Mouse (Mus musculus) kidney, adult 9 months (tissue): ENCODE results near the gene Synm.
A peak's percentile ranks its signal among the peaks of the same experiment; 100 is the strongest.

Source experiments
- DNase-seq: peaks from one replicate; pipeline ENCODE4 v3.0.0; 2022

The Synm gene

DNA sequence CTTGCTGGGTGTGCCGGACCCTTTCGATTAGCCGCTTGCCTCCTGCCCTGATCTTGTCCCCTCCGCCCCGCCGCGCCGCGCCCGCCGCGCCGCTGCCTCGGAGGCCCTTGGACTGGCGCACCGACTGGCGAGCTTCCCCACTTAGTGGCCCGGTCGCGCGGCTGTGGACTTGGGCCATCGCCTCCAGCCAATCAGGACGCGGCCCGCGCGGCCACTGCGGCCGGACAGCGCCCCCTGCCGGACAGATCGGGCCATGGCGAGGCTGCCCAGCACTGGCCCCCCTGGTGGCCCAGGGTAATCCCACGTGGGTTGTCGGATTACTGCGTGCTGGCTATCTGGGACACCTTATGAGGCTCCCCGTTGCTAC lies at the start of gene Synm:
TSS of gene Synm (minus strand) at position 114 of the 367 bp plus-strand sequence.
- DNase-seq: peak; percentile 92

DNA sequence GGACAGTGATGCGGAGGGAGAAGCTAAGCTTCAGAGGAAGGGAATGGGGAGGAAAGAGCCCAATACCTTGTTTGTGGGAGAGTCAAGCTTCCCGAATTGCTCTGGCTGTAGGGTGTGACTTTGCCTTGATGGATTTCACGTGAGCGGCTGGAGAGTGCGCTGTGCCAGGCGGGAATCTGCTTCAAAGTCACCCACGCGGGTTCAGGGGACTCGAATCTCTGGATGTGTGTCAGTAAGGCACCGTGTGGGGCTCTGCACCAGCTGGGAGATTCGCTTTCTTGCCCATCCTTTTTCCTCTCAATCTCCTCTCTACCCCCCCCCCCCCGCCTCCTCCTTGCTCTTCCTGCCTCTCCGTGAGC lies 44.3 kb upstream of the Synm start:
- DNase-seq: no peak

DNA sequence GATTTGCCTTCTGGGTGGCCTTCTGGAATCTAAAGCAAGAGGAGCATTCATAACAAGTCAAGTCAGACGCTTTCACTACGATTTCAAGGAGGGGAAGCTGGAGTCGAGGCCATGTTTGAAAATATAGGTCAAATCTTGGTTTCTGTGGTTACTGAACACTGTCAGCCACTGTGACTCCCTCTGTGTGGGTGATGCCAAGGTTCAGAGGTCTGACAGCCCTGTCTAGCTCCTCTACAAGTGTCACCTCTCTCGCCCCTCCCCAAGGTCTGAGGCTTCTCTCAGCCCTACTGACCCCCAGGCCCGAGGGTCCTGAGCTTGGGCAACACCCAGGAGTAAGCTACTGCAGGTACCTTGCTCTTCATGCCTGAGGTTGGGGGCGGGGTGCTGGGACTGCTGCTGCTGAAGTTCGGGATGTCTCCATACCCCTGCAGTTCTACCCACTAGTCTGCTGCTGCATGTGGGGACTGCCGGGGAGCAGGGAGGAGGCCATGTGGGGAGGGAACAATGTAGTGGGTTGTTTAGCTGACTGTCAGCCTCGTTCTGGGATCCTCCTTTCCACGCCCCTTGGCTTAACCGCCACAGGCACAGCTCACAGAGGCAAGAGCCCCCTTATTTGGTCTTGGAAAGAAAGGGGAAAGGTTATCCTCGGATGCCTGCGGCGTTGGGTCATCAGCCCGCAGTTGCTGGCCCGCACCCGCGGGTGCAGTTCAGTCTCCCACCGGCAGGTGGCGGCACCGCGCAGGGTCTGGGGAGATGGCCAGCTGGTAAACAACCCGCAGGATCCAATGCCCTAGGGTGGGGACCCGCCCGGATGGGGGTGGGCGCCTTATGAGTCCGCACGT lies 43.7 kb upstream of the Synm start:
- DNase-seq: peak; percentile 75

DNA sequence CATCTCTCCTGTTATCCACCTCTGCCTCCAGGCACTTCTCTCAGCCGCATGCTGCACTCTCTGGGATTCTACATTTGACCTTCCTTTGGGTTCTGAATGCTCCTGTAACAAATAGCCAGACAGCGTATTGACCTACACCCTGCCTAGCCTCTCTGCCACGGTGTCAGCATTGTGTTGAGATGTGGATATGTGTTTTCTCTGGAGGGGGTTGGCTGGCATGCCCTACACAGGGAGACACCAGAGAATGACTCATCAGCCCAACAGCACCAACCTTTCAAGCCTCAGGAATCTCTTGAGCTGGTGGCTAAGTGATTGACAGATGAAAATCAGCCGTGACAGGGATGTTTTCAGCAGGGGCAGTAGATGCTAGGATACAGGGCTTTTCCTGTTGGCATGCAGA lies 41.5 kb upstream of the Synm start:
- no peak for DNase-seq

DNA sequence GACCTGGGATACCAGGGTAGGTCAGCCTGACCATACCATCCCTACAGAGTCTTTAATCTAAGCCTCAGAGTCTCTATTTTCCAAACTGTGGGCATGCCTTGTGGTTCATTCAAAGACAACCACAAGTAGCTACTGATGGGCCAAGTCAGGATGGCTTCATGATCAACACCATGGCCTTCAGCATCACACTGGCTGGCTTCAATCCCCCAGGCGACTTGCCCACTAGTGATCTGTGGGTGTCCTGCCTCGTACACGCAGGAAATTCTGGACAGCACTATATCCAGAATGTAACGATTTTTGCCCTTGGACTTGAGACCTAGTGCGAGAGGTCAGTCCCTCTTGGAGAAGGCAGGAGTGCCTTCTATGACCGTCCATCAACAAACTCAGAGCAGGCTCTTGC lies 41.0 kb upstream of the Synm start:
- DNase-seq: no peak

DNA sequence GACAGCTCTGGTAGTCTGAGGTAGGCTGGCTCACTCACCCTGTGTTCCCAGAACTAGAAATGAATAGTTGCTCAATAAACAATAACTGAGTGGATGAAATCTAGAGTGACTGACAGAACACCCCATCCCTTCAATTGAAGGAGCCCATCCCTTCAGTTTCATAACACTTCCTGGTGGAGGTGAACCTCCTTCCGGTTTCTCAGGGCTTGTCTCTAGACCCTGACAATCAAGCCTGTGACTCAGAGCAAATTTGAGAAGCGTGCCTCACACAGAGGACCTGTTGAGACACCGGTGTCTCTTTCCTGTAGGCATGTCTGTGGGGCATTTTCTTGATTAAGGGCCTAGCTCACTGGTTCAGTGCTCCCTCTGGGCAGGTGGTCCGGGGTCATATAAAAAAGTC lies 38.9 kb upstream of the Synm start:
- no peak for DNase-seq

DNA sequence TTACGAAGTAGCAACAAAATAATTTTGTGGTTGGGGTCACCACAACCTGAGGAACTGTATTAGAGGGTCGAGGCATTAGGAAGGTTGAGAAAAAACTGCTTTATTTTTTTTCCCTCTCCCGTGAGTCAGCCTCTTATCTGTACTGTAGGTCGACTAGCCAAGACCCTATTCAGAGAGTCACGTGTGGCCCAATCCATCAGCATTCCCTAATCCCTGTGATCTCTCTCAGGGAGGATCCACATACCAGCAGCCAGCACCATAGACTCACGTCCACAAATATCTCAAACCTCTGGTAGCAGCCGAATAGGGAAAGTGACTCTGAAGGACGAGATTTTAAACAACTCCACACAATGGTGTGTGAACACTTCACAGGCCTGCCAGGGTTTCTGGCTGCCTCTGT lies 37.5 kb upstream of the Synm start:
- DNase-seq: no peak

DNA sequence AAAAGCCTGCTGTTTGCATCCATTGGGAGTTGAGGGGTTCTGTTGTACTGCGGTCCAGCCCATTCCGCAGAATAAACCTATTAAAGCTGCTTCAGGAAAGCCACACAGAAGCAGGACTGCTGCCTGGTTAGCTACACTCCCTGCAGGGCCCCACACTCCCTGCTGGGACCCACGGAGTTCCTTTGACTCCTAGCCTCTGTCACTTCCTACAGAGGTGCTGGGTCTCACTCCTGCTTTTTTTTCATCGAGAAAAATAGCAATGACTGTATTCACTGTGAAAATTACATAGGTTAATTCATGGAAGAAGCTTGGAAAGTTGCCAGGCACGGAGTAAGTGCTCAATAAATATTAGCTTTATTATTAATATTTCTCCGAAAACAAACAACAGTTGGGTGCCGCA lies 33.9 kb upstream of the Synm start:
- DNase-seq: no peak

DNA sequence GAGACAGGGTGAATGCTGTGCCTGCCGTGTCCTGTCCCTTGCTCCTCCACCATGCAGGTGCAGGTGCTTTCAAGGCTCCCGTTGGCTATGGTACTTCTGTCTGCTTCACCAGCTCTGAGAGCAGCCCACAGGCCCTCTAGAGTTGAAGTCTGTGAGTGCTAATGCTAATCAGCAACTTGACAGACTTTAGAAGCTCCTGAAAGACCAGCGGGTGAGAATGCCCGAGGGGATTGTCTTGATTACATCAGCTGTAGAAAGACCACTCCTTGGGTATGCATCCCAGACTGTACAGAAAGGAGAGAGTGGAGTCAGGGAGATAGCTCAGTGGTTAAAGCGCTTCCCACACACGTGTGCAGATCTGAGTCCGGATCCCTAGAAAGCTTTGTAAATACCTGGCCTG lies 31.7 kb upstream of the Synm start:
- no peak for DNase-seq

DNA sequence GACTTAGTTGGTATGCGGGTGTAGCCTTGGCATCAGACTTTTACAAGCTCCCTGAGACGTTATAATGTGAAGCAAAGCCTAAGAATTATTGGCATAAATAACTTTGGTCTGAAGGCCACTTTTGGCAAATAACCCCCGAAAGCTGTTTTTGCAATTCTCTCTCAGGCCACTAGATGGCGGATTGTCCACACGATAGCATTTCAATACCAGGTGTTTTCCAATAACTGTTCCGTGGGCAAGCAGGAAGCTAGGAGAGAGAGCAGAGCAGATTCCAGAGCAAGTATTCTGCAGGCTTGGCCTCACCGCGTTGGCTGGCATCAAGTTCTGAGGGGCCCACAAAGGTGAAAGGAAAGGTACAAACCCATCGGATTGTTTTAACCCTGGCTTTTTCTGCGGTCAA lies 29.2 kb upstream of the Synm start:
- DNase-seq: peak; percentile 79

DNA sequence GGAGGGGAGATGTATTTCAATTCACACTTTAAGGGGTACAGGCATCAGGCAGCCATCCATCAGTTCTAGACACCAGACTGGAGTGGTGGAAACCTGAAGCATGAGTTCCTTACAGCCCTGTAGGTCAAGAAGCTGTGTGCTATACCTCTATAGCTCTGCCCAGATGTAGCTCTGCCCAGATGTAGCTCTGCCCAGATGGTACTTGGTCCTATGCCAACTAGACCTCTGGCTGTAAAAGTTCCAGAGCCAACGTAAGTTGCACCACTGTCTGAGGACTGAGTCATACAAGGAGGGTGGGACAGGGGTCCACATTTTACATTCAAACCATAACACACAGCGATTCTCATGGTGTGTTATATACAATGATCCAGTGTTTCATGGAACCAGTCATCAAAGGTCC lies 28.3 kb upstream of the Synm start:
- no peak for DNase-seq

DNA sequence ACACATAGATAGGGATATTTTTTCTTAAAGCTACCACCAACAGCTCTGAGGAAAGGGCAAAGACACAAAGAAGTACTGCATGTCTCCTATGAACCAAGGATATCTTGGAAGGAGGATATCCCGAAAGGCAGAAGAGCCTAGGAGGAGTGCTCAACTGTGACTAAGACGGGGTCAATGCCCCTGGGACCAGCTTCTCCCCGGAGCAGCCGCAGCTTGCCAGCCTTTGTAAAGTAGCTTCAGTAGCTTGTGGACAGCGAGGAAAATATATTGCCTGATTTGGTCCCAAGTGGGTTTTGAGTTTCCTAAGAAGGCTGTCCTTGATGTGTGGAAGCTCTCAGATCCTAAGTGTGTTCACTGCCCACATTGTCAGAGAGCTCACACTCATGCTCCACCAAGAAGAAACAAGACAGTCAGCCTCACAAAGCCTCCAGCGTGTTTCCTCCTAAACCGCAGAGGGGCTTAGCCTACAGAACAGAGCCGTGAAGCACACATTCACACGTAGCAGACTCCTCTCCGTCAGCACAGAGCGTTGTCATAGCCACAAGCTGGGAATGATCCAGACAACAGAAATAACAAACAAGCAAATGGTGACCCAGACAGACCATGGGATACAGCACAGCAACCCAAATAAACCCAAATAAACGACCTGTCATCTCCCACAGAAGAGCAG lies 17.2 kb upstream of the Synm start:
- DNase-seq: peak; percentile 32

DNA sequence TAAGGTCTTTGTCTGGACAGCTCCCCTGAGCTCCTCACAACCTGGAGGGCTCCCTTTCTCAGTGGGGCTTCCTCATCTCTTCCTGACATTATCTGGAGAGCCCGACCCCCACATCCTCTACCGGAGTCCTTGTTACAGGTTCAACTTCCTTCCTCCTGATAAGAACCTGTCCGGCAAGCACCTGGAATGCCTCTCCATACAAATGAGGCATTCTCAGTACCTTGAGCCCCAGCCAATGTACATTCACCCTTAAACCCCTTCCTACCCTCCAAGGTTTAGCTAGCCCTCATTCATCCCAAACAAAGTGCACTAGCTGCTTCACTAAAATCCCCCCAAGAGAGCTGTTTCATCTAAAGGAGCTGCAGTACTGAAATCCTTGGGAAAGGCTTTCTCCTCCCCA lies 16.1 kb upstream of the Synm start:
- DNase-seq: no peak

DNA sequence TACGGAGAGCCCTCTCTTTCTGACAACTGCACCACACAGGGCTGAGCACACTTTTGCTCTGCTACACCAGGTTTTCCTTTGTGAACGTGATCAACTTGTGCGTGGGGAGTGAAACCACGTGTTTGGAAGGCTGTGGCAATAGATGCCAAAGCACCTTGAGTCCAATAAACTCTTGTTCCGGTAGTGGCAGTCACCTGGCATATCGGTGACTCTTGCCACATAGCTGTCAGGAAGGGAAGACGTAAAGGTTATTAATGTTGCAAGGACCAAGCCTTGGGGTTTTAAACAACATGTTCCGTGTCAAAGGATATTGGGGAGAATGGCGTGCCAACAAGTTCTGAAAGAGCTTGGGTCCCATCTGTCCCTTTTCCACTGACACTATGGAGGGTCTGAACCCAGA lies 12.7 kb upstream of the Synm start:
- DNase-seq: no peak

DNA sequence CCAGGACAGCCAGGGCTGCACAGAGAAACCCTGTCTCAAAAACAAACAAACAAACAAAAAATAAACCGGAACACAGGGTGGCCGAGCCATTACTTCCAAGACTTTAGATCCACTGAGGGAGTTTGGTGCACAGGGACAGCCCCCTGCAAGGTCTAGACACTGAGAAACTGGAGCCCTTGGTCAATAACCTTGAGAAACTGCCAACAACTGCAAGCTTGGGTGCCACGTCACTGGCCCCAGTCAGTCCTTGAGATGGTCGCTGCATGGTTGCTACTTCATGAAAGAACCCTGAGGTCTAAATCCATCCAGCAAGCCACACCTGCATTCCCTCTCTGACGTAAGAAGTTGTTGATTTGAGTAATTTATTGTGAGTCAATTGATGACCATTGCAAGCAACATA lies 9.9 kb upstream of the Synm start:
- no peak for DNase-seq

DNA sequence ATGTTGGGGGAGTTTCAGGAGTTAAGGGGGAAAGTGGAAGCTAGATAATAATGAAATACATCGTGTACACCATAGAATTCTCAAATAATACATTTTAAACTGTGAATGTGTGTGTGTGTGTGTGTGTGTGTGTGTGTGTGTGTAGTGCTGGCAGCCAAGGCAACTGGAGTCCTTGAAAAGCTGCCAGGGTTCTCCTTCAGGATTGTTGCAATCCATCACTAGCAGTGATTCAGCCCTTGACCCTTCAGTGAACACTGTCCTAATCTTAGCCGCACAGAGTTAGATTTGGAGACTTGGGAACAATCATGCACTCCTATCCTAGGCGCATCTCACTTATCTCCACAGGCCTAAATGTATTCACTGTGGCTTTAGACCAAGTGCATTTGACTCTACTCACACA lies 8.6 kb upstream of the Synm start:
- no peak for DNase-seq

DNA sequence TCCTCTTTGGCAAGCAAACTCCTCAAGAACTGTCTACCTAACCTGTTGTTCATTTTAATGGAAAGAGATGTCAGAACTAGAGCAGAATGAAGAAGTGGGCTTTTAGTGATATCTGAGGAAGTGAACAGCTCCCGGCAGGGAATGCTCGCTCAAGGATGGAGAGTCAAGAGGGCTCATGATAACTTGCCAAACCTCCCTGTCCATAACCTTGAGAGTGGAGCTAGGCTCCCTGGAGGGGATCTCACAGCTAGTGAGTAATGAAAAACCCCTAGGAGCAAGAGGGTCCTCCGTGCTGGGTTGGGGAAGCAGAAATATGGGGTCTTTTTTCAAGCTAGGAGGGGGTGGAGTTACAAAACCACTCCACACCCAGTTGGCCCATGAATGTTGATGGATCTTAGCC lies 4.1 kb upstream of the Synm start:
- DNase-seq: no peak

DNA sequence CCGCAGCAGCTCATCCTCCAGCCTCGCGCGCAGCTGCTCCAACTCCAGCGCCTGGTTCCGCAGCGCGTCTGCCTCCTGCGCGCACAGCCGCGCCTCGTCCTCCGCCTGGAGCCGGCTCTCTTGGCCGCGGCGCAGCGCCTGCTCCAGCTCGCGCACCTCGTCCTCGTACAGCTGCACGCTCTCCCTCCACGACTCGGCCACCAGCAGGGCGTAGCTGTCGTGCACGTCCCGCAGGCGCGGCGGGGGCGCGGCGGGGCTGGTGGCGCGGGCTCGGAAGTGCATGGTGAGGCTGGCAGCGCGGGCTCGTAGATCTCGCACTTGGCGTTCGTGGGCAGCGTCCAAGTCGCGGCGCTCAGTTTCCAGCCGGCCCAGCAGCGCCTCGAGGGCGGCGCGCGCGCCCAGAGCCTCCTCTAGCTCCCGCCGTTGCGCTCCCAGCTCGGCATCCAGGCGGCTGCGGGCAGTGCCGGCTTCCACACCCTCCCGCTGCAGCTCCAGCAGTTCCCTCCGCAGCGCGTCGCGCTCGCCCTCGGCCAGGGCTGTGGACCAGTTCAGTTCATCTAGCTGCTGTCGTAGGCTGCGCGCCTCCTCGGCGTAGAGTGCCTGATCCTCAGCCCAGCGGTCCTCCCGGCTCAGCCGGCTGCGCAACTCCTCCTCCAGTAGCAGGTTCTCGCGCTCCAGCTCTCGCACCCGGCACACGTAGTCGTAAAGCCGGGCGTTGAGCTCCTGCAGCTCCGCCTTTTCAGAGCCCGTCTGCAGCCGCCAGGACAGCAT lies 499 bp downstream of the Synm start:
- peak; percentile 16 for DNase-seq

DNA sequence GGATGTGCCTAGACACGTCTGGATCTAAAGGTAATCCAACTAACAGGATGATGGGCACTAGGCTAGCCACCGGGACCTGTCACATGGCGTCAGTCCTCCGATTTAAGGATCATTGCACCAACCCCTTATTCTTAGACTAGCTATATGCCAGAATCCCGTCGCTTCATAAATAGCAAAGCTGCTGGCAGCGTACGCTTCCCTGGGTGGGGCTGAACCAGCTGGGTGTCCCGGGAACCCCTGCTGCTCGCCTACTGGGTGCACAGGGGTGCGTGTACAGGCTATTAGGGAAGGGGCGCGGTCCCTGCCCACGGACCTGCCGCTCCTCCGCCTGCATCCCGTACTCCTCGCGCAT lies 1.1 kb downstream of the Synm start:
- DNase-seq: no peak

DNA sequence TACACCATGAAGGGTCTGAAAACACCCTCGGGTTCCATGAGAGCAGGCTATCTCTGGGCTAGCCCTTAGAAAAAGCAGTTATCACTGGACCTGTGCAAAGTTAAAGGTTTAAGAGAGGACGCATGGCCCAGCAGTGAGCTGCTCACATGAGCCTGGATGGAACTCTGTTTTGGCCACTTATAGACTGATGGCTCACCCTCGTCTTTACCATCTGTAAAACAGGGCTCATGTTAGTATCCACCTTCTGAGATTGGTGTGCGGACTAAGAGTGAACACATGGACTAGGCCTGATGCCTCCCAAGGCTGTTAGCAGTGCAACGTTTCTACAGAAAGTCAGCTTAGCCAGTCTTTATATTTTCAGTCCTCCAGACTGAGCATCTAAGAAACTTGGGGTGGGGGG lies 2.9 kb downstream of the Synm start:
- DNase-seq: no peak

DNA sequence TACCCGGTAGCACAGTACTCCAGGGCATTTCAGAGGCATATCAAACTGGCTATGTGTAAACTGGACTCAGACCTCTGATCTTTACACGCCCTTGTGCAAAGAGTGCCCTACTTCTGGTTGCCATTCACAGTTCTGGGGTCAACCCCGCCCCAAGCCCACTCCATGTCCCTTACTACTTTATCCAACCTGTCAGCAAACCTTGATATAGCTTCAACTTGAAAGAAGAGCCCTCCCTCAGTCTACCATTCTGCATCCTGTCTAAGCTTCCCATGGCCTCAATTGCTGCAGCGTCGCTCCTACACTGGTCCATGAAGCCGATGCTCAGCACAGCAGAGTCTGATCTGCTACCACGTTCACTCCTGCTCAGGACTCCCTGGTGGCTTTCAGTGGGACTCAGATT lies 4.2 kb downstream of the Synm start:
- DNase-seq: no peak

DNA sequence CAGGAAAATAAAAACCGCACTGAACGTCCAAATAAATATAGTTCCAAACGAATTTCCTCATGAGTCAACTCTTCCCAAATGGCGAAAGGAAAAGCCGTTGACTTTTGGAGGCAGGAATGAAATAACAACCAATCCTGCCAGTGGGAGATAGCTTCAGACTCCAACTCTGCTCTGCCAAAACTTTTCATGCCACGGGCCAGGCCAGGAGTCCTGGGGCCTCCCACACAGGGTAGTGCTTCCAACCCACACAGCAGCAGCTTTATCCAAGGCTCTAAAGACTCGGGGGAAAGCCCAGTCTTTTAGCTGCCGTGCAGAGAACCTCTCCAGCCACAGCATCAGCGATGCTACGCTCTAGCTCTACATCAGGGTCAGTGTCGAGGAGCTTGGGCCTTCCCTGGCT lies 4.9 kb downstream of the Synm start:
- DNase-seq: no peak

DNA sequence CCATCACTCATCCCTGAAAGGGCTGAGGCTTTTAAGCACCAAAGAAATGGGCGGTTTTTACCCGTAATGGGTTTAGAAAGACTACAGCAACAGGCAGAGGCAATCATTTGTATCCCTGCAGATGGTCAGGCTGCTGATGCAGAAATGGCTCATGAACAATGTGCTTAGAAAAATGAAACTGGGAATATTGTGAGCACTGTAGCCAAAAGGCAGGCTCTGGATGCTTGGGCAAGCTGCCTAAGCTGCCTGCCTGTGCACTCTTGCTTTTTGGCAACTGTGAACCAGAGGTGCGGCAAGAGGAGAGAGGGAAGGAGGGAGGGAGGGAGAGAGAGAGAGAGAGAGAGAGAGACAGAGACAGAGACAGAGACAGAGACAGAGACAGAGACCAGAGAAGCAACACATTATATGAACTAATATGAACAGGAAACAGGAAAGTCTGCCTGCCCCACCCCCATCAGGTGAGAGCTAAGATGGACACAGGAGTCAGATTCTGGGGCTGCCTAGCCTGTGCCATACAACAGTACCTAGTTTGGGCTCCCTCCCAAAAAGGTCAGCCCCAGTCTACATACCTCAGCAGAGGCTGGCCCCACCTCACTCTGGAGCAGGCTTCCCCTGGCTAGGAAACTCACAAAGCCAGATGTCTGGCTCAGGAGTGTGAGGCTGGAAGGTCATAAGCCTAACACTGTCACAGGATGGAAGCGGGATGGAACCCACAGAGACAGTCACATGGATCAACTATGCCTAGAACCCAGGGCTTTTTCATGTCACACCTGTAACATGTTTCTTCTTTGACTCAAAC lies 9.9 kb downstream of the Synm start:
- DNase-seq: no peak
